Mouse (Mus musculus) kidney, postnatal 25 days (tissue): ENCODE data around the gene Otop3.
"Not testable (repeated sequence)": the region's sequence is repeated elsewhere in the genome, so short reads cannot be mapped to it uniquely, and the experiment has no call there.

Experiments used
- DNase-seq, 2 experiments: peaks; one replicate each; pipeline ENCODE4 v3.0.0; 2021; ENCODE audit warnings: mixed read lengths in 2 of 2

Otop3 gene

DNA sequence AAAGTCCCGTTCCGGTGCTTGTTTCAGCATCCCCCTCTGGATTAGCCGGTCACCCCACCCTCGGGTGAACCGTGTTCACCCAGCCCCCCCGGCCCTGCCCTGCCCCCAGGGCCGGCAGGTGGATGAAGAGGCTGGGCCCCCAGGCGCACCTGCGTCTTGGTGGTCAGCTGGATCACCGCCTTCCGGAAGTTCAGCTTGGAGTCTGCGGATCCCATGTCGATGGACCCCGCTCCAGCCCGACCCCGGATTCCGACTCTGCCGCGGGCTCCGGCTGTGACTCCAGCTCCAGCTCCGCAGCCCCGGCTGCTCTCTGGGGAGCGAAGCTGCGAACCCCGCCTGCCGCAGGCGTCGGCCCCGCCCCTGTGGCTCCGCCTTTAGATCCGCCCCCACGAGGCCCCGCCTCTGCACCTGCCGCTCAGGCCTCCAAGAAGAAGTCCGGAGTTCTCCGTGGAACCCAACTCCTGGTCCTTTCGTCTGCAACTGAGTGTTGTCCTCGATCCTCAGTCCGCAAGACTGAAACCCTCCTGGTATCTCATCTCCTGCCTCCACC lies 32.9 kb downstream of the Otop3 start, which contains the start of gene Hid1:
TSS of gene Hid1 (minus strand) at position 362 of the 550 bp plus-strand sequence.
- DNase-seq = peak; percentile 87 to 90

DNA sequence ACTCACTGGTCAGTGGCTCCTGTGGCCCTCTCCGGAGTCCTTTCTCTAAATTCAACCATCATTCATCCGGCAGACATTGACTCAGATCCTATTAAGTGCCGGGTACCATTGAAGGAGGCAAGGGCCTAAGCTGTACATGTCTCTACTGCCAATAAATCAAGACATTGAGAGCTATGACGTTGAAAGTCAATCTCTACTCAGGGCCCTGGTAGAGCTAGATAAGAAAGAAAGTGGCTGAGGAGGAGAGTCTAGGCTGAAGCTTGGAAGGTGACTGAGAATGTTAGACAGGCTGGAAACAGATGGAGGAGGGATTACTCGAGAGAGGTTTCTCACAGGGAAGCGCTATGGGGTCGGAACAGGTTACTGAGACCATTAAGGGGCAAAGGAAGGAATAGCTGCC lies 35.8 kb downstream of the Otop3 start:
- no peak for DNase-seq

DNA sequence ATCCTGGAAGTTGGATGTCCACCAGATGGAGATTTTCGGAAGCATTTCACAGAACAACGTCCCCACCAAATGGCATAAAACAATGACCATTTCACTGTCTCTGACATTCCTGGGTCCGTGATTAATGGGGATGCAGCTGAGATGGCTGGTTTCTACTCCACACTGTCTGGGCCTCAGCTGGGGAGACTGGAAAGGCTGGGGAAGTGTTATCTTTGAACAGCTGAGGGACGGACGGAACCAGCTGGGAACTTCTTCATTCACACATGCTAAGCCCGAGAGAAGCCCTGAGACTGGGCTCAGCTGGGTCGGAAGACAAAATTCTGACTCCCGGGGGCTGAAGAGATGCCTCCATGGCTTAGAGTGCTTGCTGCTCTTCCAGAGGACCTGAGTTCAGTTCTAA lies 36.8 kb downstream of the Otop3 start:
- no peak for DNase-seq

DNA sequence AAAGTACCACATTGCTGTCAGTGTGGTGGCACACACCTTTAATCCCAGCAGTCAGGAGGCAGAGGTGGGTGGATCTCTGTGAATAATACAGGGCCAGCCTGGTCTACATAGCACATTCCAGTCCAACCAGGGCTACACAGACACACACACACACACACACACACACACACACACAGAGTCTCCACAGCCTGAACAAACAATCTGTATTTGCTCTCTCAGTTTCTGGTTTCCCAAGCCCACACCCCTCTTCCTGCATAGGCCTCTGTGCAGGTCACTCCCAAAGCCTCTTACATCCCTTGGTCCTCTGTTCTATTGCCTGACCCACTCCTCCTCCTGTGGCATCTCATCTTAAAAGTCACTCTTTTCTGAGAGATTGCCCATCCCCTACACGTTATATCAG lies 37.5 kb downstream of the Otop3 start:
- DNase-seq = no peak

DNA sequence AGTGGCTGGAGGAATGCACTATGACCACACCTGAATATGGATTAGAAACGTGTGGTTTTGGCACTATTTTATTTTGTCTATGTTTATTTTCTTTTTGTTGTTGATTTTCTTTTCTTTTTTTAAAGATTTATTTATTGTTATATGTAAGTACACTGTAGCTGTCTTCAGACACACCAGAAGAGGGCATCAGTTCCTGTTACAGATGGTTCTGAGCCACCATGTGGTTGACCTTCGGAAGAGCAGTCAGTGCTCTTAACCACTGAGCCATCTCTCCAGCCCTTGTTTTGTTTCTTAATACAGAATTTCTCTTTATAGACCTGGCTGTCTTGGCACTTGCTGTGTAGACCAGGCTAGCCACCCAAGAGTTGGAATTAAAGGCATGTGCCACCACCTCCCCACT lies 38.2 kb downstream of the Otop3 start:
- no peak for DNase-seq

DNA sequence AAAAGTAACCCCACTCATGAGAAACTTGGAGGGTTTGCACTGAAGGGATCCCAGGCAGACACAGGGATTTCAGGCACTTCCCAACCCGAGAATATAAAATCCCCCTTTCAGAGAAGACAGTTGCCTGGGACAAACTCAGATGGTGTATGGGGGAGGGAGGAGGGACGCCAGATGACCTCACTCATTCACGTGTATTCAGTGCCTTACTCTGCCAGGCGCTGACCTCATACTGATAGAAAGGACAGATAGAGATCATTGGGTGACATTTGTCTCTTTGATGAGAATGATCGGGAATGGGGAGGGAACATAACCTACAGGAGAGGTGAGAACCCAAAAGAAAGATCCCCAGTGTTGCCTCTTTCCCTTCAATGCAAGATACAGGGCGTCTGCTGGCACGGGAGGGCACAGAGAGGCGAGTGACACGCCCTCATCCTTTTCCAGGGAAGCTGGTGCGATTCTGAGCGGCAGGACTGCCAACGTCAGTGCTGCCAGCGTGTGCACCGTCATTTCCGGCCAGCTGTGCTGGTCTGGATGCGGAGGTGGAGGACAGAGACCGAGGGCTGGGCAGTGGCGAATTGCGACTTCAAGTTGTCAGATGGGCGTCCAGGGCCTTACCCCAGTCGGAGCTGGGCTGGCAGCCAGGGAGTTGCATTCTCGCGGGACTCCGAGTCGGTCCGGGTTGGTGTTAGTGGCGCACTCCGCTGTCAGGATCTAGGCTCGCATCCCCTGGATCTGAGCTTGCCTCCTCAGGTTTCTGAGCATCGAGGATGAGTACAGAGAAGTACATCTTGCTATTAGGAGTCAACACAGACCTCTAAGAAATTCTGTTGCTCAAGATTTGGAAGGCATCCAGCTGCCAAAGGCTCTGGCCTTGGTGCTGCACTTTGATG lies 39.5 kb downstream of the Otop3 start:
- peak; percentile 70 to 82 for DNase-seq

DNA sequence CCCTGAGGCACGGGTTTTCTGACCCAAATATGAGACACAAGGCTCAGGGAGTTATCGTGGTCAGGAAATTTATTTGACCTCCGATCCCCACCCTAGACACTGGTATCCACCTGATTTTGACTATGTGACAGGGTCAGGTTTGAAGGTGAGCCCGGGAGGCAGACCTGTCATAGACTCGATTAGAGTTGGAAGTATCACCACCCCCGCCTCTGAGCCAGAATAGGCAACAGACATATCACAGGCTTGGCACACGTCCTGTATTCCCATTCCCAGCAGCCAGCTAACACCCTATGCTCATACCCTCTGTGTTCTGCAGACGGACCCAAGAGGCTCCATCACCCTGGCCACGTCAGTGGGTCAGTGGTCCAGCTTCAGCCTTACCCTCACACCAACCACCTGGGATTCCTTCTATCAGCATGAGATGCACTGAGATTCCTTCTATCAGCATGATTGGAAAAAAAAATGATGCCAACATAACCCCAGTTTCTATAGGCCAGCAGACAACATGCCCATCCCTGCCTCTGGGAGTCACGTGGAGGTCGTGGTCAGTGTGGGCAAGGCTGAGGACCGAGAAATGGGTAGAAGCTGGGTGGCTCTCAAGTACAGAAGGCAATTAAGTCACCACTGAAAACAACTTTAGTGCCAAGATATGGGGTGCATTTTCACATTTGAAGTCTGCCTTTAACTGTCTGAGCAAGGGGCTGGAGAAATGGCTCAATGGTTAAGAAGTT lies 40.3 kb downstream of the Otop3 start:
- DNase-seq = no peak

DNA sequence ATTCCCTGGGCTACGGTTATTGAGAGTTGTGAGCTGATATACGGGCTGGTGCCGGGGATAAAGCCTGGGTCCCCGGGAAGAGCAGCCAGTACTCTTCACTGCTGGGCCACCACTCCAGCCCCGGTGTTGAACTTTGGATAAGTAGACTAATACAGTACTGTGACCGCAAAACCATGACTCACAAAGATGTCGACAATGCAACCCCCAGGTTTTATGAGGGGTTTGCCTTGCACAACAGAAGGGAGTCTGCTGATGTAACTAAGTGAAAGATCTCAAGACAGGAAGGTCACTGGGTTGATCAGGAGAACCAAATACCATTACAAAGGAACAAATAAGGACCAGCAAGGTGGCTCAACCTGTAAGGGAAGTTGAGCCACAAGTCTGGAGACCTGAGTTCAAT lies 42.2 kb downstream of the Otop3 start:
- no peak for DNase-seq

DNA sequence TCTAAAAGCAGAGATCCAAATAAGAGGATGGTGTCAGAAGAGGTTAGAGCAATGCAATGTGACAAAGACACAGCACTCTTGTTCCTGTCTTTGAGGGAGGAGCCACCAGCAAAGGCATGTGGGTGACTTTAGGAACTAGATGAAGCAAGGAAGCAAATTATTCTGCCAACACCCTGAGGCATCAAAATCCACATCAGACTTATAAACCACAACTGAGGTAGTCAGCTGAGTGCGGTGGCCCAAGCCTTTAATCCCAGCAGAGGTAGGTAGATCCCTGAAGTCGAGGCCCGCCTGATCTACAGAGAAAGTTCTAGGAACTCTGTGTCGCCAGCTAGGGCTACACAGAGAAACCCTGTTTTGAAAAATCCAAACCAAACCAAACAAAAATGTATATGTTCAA lies 42.7 kb downstream of the Otop3 start:
- DNase-seq = no peak

DNA sequence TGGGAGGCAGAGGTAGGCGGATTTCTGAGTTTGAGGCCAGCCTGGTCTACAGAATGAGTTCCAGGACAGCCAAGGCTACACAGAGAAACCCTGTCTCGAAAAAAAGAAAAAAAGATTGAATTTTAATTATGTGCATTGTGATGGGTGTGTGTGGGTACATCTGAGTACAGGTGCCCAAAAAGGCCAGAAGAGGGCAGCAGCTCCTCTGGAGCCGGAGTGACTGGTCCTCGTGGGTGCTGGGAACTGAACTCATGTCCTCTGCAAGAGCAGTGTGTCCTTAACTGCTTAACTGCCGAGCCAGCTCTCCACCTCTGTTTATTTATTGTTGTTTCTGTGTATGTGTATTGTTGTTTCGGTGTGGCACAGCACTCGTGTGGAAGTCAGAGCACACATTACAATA lies 43.3 kb downstream of the Otop3 start:
- no peak for DNase-seq

DNA sequence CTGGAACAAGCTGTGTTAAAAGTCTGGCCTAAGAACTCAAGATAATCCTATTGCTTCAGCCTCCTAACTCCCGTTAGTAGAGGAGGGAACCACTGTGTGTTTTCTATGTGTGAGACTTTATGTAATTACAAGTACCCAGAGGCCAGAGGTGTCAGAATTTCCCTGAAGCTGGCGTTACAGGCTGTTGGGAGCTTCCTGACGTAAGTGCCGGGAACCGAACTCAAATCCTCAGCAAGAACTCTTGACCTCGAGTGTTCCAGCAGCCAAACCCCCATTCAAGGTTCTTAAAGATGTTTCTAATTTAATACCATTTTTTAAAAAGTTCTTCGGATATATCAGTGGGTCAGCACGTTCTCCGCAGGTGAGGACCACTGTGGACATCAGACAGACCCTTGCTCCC lies 46.7 kb downstream of the Otop3 start:
- DNase-seq = no peak

DNA sequence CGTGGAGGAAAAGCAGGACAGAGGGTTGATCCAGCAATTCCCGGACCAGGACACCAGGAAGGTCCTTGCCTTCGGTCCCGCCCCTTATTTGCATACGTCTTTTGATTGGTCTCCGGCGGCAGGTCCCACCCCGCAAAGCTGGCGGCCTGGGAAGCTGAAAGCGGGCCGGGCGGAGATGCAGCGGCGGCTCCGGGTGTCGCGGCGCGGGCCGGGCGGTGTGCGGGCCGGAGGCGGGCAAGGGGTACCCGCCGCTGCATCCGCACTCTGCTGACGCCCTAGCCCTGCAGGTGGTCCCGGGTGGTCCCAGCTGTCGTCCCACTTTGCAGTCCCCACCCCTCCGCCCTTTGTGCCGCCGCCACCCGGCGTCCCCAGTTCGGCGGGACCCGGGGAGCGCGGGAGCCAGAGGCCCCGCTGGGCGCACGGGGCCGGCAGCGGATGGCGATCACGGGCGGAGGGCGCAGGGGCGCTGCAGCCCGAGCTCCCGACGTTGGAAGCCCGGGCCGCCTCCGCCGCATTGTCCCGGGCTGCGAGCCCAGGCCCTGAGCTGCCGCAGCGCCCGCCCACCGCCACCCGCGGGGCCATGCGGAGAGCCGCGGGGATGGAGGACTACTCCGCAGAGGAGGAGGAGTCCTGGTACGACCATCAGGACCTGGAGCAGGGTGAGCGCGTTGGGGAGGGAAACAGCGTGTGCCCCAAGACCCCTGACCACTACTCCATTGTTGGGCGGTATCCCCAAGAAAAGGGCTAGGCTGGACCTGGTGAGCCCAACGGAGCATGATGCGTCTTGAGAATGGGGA lies 47.4 kb downstream of the Otop3 start, which contains the start of gene Cdr2l:
TSS of gene Cdr2l (plus strand) at position 174 of the 797 bp plus-strand sequence.
- peak; percentile 95 to 96 for DNase-seq

DNA sequence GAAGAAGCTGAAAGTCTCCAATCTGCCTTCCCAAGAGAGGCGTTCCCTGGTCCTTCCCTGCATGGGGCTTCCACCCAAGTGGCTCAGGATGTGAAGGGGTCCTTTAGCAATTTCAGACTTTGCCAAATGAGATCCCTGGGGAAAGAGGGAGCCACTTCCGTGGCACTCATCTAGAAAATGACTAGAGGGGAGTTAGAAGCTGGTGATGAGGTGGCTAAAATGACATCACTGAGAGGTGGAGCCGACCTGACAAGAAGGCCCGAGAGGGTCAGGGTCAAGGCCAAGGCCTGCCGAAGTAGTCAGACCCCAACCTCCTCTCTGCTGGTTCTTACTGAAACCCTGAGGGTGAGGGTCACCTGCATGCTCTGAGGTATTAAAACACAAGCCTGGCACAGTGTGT lies 48.4 kb downstream of the Otop3 start:
- no peak for DNase-seq

DNA sequence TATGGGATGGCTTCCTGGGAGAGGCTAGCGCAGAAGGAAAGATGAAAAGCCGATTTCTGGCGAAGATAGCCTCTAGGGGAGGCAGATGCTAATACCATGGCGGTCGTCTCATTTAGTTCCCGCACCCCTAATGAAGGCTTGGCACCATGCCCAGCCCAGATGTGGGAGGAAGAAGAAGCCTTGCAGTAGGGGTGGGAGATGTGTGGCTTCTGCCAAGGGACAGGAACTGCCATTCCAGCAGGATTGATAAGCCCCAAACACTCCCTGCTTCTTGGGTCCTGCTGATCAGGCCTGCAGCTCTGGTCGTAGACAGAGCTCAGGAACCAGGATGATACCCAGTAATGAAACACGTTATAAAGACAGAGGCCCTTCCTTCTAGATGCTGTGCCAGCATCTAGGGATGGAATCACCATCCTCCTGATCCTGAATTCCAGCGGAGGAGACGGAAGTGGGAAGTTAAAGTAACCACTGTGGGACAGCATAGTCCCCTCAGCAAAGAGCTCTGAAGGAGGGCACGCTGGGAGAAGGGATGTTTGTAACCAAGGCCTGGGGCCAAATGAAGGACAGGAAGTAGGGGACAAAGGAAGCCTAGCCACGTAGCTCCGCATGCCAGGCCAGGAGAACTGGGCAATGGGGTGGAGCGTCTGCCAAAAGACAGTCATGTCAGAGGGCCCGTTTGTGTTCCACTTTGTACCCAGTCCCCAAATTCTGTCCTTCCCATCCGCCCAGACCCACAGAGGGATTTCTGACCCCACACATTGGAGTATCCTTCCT lies 49.4 kb downstream of the Otop3 start:
- DNase-seq = peak in 1 of 2 experiments; percentile 25

DNA sequence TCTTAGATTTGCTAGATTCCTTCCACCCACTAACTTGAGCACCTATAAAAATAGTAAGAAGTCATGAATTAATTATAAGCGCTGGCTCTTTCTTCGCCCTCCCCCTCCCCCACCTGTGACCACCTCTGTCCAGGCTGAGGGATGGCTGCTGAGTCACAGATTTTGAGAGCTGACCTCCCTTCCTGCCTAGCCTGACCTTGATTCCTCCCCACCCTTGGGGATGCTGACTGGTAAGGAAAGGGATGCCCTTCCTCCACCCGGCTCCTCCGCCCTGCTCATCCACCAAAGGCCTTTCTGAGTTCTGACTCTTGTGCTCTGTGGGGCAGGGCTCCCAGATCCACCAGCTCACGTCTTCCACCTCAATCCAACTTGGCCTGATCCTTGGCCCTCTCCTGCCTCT lies 50.1 kb downstream of the Otop3 start:
- DNase-seq = peak; percentile 27 to 53

DNA sequence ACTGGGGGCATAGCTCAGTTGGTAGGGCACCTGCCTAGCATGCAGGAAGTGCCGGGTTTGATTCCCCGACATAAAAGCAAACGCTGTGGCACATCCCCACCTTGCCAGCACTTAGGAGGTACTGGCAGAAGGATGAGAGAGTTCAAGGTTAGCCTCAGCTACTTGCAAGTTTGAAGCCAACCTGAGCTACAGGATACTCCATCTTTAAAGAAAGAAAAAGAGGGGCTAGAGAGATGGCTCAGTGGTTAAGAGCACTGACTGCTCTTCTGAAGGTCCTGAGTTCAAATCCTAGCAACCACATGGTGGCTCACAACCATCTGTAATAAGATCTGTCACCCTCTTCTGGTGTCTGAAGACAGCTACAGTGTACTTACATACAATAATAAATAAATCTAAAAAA lies 52.3 kb downstream of the Otop3 start:
- not testable (repeated sequence) for DNase-seq

DNA sequence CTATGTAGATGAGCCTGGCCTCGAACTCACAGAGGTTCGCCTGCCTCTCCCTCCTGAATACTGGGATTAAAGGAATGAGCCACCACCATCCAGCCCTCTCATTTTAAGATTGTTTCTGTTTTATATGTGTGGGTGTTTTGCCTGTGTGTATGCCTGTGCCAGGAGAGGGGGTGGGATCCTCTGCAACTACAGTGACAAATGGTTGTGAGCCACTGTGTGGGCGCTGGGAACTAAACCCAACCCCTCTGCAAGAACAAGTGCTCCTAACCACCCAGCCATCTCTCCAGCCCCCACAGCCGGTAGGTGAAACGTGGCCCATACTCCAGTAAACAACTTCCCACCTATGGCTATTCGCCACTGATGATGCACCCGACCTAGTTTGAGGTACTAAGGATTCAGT lies 56.8 kb downstream of the Otop3 start:
- DNase-seq = no peak

DNA sequence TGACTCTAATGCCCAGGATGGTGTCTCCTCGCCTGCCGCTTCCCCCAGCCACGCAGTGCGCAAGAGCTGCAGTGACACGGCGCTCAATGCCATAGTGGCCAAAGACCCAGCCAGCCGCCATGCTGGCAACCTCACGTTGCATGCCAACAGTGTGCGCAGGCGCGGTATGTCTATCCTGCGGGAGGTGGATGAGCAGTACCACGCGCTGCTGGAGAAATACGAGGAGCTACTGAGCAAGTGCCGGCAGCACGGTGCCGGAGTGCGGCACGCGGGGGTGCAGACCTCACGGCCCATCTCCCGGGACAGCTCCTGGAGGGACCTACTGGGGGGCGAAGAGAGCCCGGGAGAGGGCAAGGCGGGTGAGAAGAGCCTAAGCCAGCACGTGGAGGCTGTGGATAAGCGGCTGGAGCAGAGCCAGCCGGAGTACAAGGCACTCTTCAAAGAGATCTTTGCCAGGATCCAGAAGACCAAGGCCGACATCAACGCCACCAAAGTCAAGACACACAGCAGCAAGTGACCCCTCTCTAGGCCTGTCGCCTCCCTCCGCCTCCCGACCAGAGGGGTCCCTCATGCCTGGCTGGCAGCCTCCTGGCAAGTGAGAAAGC lies 59.3 kb downstream of the Otop3 start:
- DNase-seq = no peak
